Mouse (Mus musculus): ENCODE measurements at regions not wholly inside any gene's neighbourhood (a gene's known extent, or its start where the extent isn't known, plus 50 kb on each side); places are given as distances from the start of the nearest gene placed in this dataset.
"Not testable (repeated sequence)": the region's sequence is repeated elsewhere in the genome, so short reads cannot be mapped to it uniquely, and the experiment has no call there.

GRCm38 (mm10) chr17:63717051-63717578, 145.7 kb upstream of the Fer start:
- Histone ChIP-seq H3K4me1 (replicated peaks; ENCODE audit: low read depth, low read length) (no peaks in the 10 kb centered on the region), H3K27me3 (ENCODE audit: insufficient read depth, low read length) (no peaks in the 10 kb centered on the region), H3K9me3 (ENCODE audit: low read length) (no peaks in the 10 kb centered on the region), H3K4me3 (replicated peaks; ENCODE audit: low read length) (no peak overlapping the region), H3K36me3 (ENCODE audit: insufficient read depth, low read length) (no peaks in the 10 kb centered on the region)
- TF ChIP-seq POU5F1 (IDR thresholded peaks at IDR 0.05; ENCODE audit: borderline replicate concordance, low read length) (no peak), NANOG (IDR thresholded peaks at IDR 0.05; ENCODE audit: borderline replicate concordance, low read length) (no peak), CTCF (conservative IDR thresholded peaks at IDR 0.05; ENCODE audit: low read length) (no peak)

- no peak for TF ChIP-seq NANOG (IDR thresholded peaks at IDR 0.05; ENCODE audit: borderline replicate concordance, low read length)
- no peak for TF ChIP-seq POU5F1 (IDR thresholded peaks at IDR 0.05; ENCODE audit: borderline replicate concordance, low read length)
- no peak for TF ChIP-seq CTCF (conservative IDR thresholded peaks at IDR 0.05; ENCODE audit: low read length)
- Histone ChIP-seq H3K4me1 (replicated peaks; ENCODE audit: low read depth, low read length) (no peaks in the 10 kb centered on the region), H3K4me3 (replicated peaks; ENCODE audit: low read length) (no peak overlapping the region), H3K9me3 (ENCODE audit: low read length) (no peaks in the 10 kb centered on the region), H3K36me3 (ENCODE audit: insufficient read depth, low read length) (no peaks in the 10 kb centered on the region), H3K27me3 (ENCODE audit: insufficient read depth, low read length) (no peaks in the 10 kb centered on the region)
Measured at GRCm38 (mm10) chr17:63718972-63719715, 143.7 kb upstream of the Fer start.

DNA sequence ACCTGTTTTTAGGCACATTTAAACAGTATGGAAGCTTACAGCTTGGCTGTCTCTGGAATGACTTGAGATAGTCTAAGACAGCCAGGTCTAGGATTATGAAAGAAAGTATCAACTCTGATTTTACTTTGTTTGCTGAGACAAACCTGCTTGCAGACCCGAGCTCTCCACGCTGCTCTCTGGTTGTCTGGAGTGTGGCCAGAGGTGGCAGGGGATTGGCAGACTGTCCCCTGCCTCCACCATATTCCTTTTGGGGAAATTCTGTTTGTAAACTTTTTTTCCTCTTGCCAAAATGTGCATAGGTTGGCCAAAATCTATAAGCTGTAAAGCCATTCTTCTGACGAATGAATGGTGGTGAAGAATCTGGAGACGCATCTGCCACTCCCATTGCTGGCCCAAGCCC, 143.1 kb upstream of the Fer start:
- no peaks in the 10 kb centered on the region for H3K9me3 ChIP-seq (ENCODE audit: low read length)
- H3K4me3 ChIP-seq (replicated peaks; ENCODE audit: low read length), result no peak overlapping the region
- H3K36me3 ChIP-seq (ENCODE audit: insufficient read depth, low read length), result no peaks in the 10 kb centered on the region
- TF ChIP-seq POU5F1 (IDR thresholded peaks at IDR 0.05; ENCODE audit: borderline replicate concordance, low read length) (no peak), CTCF (conservative IDR thresholded peaks at IDR 0.05; ENCODE audit: low read length) (no peak), NANOG (IDR thresholded peaks at IDR 0.05; ENCODE audit: borderline replicate concordance, low read length) (no peak)
- H3K4me1 ChIP-seq (replicated peaks; ENCODE audit: low read depth, low read length), result no peaks in the 10 kb centered on the region
- no peaks in the 10 kb centered on the region for H3K27me3 ChIP-seq (ENCODE audit: insufficient read depth, low read length)

DNA sequence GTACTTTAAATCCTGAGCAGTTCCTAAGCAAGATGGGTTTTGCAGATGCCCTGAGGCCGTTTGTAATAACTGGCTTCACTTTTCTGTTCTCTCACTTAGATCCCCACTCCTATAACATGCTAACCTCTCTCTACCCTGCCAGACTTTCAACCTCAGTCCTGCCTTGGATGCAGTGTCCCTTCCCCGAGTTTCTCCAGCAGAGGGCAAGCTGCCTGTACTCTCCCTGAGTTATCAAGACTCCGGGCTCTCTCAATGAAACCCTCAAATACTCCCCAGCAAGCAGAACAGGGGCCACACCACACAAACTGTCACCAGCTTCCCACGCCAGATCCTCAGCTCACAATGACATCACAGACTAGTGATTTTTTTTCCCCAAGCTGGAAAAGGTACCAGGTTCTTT, 142.0 kb upstream of the Fer start:
- Histone ChIP-seq H3K4me3 (replicated peaks; ENCODE audit: low read length) (no peak overlapping the region), H3K36me3 (ENCODE audit: insufficient read depth, low read length) (no peaks in the 10 kb centered on the region), H3K4me1 (replicated peaks; ENCODE audit: low read depth, low read length) (no peaks in the 10 kb centered on the region), H3K27me3 (ENCODE audit: insufficient read depth, low read length) (no peaks in the 10 kb centered on the region), H3K9me3 (ENCODE audit: low read length) (no peaks in the 10 kb centered on the region)
- TF ChIP-seq POU5F1 (IDR thresholded peaks at IDR 0.05; ENCODE audit: borderline replicate concordance, low read length) (no peak), NANOG (IDR thresholded peaks at IDR 0.05; ENCODE audit: borderline replicate concordance, low read length) (no peak), CTCF (conservative IDR thresholded peaks at IDR 0.05; ENCODE audit: low read length) (peak; percentile 29)

- Histone ChIP-seq H3K4me1 (replicated peaks; ENCODE audit: low read depth, low read length) (no peaks in the 10 kb centered on the region), H3K9me3 (ENCODE audit: low read length) (no peaks in the 10 kb centered on the region), H3K36me3 (ENCODE audit: insufficient read depth, low read length) (no peaks in the 10 kb centered on the region), H3K4me3 (replicated peaks; ENCODE audit: low read length) (no peak overlapping the region), H3K27me3 (ENCODE audit: insufficient read depth, low read length) (no peaks in the 10 kb centered on the region)
- TF ChIP-seq POU5F1 (IDR thresholded peaks at IDR 0.05; ENCODE audit: borderline replicate concordance, low read length) (no peak), CTCF (conservative IDR thresholded peaks at IDR 0.05; ENCODE audit: low read length) (no peak), NANOG (IDR thresholded peaks at IDR 0.05; ENCODE audit: borderline replicate concordance, low read length) (no peak)
Measured at GRCm38 (mm10) chr17:63722434-63723004, 140.3 kb upstream of the Fer start.

DNA sequence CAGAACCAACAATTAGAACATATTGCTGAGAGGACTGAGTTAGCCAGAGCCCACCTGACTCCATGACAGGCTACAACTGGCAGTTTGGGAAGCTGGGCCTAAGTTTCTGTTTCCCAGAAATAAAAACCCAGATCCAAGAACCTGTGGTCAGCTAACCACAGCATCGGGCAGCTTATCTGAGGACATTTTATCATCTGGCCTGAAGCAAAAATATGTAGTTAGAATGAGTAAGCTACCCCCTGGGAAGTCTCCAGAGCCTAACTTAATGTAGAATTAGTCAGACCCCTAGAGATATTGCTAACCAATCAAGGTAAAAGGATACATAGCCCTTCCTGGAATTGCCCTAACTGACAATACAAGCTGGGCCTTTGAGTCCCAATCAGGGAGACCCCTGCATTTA, 124.7 kb upstream of the Fer start:
- Histone ChIP-seq H3K9me3 (ENCODE audit: low read length) (peaks cover 31% of the 10 kb centered on the region), H3K27me3 (ENCODE audit: insufficient read depth, low read length) (no peaks in the 10 kb centered on the region), H3K36me3 (ENCODE audit: insufficient read depth, low read length) (no peaks in the 10 kb centered on the region), H3K4me1 (replicated peaks; ENCODE audit: low read depth, low read length) (no peaks in the 10 kb centered on the region), H3K4me3 (replicated peaks; ENCODE audit: low read length) (no peak overlapping the region)
- TF ChIP-seq NANOG (IDR thresholded peaks at IDR 0.05; ENCODE audit: borderline replicate concordance, low read length), result no peak
- TF ChIP-seq POU5F1 (IDR thresholded peaks at IDR 0.05; ENCODE audit: borderline replicate concordance, low read length), result no peak
- no peak for TF ChIP-seq CTCF (conservative IDR thresholded peaks at IDR 0.05; ENCODE audit: low read length)

DNA sequence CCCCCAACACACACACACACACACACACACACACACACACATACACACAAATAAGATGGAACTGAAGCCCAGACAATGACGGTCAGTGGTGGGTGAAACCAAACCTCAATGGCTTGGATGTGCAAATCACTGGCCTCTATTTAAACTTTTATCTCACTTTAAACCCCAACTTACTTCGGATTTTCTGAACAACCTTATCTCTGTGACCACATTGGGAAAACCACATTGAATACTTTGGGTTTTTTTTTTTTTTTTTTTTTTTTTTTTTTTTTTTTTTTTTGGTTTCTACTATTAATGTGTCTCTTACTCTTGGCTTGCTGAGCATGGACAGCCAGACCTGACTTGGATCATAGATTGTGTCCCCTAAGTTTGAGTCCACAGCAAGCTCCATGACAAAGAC, 123.2 kb upstream of the Fer start:
- H3K27me3 ChIP-seq (ENCODE audit: insufficient read depth, low read length), result no peaks in the 10 kb centered on the region
- TF ChIP-seq POU5F1 (IDR thresholded peaks at IDR 0.05; ENCODE audit: borderline replicate concordance, low read length) (no peak), CTCF (conservative IDR thresholded peaks at IDR 0.05; ENCODE audit: low read length) (no peak), NANOG (IDR thresholded peaks at IDR 0.05; ENCODE audit: borderline replicate concordance, low read length) (no peak)
- H3K4me3 ChIP-seq (replicated peaks; ENCODE audit: low read length), result no peak overlapping the region
- no peaks in the 10 kb centered on the region for H3K4me1 ChIP-seq (replicated peaks; ENCODE audit: low read depth, low read length)
- H3K36me3 ChIP-seq (ENCODE audit: insufficient read depth, low read length), result no peaks in the 10 kb centered on the region
- peaks cover 31% of the 10 kb centered on the region for H3K9me3 ChIP-seq (ENCODE audit: low read length)

GRCm38 (mm10) chr17:63749257-63749656, 113.6 kb upstream of the Fer start:
- peaks cover 42% of the 10 kb centered on the region for H3K9me3 ChIP-seq (ENCODE audit: low read length)
- not testable (repeated sequence) for H3K4me1 ChIP-seq (replicated peaks; ENCODE audit: low read depth, low read length); H3K4me3 ChIP-seq (replicated peaks; ENCODE audit: low read length); H3K27me3 ChIP-seq (ENCODE audit: insufficient read depth, low read length); H3K36me3 ChIP-seq (ENCODE audit: insufficient read depth, low read length)

GRCm38 (mm10) chr17:63754399-63754798, 108.5 kb upstream of the Fer start:
- Histone ChIP-seq H3K4me1 (replicated peaks; ENCODE audit: low read depth, low read length) (no peaks in the 10 kb centered on the region), H3K27me3 (ENCODE audit: insufficient read depth, low read length) (no peaks in the 10 kb centered on the region), H3K36me3 (ENCODE audit: insufficient read depth, low read length) (no peaks in the 10 kb centered on the region), H3K4me3 (replicated peaks; ENCODE audit: low read length) (no peak overlapping the region), H3K9me3 (ENCODE audit: low read length) (peaks cover 76% of the 10 kb centered on the region)
- TF ChIP-seq NANOG (IDR thresholded peaks at IDR 0.05; ENCODE audit: borderline replicate concordance, low read length) (no peak), POU5F1 (IDR thresholded peaks at IDR 0.05; ENCODE audit: borderline replicate concordance, low read length) (no peak), CTCF (conservative IDR thresholded peaks at IDR 0.05; ENCODE audit: low read length) (no peak)
